Mouse (Mus musculus): Measurements from ENCODE around the gene Tuba4a.
"Not testable (repeated sequence)": the region's sequence is repeated elsewhere in the genome, so short reads cannot be mapped to it uniquely, and the experiment has no call there.

The Tuba4a gene

GRCm38 (mm10) chr1:75234606-75235005 lies 14.9 kb upstream of the Tuba4a start:
- peak; percentile 83 for DNase-seq

DNA sequence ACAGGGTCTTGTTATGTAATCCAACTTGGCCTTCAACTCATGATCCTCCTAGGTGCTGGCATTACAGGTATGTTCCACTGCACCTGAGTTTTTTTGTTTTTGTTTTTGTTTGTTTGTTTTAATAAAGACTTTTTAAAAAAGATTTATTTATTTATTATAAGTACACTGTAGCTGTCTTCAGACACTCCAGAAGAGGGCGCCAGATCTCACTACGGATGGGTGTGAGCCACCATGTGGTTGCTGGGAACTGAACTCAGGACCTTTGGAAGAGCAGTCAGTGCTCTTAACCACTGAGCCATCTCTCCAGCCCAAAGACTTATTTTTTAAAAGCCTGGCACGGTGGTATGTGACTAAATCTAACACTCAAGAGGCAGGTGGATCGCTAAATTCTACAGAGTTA lies 12.8 kb upstream of the Tuba4a start:
- DNase-seq, result not testable (repeated sequence)

DNA sequence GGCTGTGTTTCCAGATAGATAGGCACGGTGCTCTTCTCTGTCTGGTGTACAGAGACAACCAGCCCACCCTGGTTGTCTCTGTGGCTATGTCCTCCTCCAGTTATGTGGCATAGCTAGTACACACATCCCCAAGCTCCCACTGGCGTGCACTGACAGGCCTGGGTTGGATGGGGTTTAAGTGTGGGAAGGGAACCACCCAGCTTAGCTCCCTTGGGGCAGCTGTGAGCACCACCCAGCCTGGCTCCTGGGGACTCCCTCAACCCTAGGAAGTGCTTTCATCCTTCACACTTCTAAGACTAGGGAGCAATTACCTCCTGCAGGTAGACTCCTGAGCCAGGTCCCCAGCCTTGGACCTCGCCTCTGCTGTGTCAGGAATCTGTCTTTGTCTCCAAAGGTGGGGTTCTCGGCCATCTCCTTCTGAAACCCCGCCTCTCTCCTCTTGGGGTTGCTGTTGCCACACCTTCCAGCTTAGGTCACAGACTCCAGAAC lies 12.0 kb upstream of the Tuba4a start, which contains the start of gene A630095N17Rik:
Gene A630095N17Rik, minus strand, starts transcription at position 439 of the 489 bp plus-strand sequence.
- DNase-seq, result no peak

GRCm38 (mm10) chr1:75231224-75231623 lies 11.6 kb upstream of the Tuba4a start:
- DNase-seq, result no peak

- no peak for DNase-seq
These were observed 10.8 kb upstream of the Tuba4a start for GRCm38 (mm10) chr1:75230335-75230994.

DNA sequence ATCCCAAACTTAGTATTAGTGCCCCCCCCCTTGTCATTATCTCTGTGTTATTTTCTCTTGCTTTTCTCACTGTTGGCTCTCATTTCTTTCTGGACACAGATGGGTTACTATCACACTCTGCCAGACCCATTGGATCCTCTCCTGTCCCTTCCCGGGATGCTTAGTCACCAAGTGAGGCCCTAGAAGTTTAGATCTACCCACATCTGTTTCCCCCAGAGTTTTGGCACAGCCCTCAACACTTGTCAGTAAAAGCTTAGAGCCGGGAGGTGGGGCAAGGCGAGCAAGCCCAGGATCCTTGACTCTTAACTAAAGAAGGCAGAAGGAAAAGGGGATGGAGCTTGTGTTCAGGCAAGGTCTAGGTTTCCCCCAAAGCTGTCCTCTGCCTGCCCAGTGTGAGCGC lies 9.5 kb upstream of the Tuba4a start:
- DNase-seq, result no peak

GRCm38 (mm10) chr1:75227653-75228052 lies 8.0 kb upstream of the Tuba4a start:
- no peak for DNase-seq

GRCm38 (mm10) chr1:75226138-75226537 lies 6.5 kb upstream of the Tuba4a start:
- no peak for DNase-seq

- DNase-seq, result no peak
These were observed 5.8 kb upstream of the Tuba4a start for GRCm38 (mm10) chr1:75225473-75225872.

- no peak for DNase-seq
These were observed 3.9 kb upstream of the Tuba4a start for GRCm38 (mm10) chr1:75223532-75223931.

GRCm38 (mm10) chr1:75222926-75223325 lies 3.3 kb upstream of the Tuba4a start:
- DNase-seq, result no peak

GRCm38 (mm10) chr1:75221538-75221937 lies 1.9 kb upstream of the Tuba4a start:
- DNase-seq, result no peak

DNA sequence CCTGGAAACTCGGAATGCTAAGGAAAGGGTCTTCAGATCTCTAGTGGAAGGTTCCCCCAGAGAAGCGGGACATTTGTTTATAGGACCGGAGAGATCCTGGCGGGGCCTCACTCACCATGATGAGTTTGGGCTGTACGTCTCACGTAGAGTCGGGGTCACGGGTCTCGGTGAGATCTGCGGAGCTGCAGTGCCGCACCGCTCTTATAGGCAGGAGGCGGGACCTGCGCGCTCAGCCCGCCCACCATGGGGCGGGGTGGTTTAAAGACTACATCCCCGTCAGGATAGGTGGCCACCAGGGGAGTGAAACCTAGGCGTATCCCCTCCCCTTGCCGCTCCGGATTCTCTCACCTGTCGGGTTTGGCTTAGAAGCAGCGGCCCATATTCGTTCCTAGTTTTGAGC lies 587 bp downstream of the Tuba4a start:
- DNase-seq, result peak; percentile 94

DNA sequence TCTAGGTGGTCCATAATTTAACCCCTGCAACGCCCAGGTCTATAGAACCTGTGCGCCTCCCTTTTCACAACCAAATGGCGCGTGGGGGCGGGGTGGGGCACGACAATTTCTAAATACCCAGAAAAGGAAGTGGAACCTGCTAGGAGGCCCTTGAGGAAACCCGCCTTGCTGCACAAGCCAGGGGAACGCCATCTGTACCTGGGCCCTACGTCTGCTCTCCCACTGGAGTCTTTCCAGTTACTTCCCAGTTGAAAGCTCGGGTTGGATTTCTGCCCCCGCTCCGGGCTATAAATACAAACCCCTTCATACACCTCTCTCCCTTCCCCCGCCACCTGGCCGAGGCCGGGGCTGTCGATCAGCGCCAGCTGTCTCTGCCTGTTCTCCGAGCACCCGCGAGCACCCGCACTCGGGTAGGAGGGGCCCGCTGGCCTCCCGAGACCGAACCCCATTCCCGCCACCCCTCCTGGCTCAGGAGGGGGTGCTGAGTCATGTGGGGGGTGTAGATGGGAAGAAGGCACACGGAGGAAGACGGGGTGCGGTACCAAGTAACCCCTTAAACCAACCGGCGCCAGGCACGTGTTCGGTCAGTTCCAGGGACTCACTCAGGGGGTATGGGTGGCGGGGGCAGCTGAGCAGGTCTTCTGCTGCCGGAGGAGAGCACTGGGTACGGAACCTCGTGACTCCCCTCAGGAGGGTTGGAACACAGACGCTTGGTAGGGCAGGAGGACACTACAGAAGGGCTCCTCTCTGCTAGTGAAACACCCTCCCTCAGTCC lies 1.3 kb downstream of the Tuba4a start:
- DNase-seq, result peak; percentile 82

- DNase-seq, result peak; percentile 54
These were observed 1.8 kb downstream of the Tuba4a start for GRCm38 (mm10) chr1:75217893-75218226.

GRCm38 (mm10) chr1:75216797-75217585 lies 2.7 kb downstream of the Tuba4a start:
- no peak for DNase-seq

DNA sequence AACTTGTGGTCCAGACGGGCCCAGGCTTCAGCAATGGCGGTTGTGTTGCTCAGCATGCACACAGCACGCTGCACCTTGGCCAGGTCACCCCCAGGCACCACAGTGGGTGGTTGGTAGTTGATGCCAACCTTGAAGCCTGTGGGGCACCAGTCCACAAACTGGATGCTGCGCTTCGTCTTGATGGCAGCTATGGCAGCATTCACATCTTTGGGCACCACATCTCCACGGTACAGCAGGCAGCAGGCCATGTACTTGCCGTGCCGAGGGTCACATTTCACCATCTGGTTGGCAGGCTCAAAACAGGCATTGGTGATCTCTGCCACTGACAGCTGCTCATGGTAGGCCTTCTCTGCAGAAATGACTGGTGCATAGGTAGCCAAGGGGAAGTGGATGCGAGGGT lies 3.9 kb downstream of the Tuba4a start:
- DNase-seq, result no peak

DNA sequence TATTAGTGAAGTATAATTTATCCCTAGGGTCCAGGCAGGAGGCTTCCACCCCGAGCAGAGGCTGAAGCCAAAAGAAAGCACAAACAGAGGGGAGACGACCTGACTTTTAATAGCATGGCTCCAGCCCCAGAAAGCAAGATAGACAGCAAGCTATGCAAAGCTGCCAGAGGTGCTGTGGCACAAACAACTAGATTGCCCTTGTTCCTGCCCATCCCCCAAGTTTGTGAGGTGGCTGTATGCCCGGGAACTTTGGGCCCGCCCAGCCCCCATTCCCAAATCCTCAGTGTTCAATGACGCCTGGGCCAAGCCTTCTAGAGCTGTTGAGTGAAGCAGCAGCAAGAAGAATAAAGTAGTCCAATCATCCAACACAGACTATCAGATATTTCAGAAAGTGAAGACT lies 4.8 kb downstream of the Tuba4a start:
- DNase-seq, result peak; percentile 59

DNA sequence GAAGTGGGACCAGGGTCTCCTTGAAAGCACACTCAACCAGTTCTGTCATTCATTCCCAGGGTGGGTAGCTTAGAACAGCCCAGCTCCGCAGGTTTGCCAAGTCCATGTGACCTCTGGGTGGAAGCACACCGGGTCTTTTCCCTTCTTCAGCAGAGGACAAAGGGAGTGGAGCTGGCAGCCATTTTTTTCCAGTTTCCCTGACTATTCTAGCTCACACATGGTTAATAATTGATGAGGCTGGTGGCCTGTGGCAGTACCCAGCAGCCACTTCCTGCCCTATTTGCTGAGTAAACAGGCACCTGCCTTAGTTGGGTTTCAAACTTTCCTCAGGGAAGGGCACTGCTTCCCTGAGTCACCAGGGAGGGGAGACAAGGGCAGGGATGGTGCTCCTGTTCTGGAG lies 5.2 kb downstream of the Tuba4a start:
- DNase-seq, result no peak

- no peak for DNase-seq
These were observed 6.6 kb downstream of the Tuba4a start for GRCm38 (mm10) chr1:75213096-75213495.

DNA sequence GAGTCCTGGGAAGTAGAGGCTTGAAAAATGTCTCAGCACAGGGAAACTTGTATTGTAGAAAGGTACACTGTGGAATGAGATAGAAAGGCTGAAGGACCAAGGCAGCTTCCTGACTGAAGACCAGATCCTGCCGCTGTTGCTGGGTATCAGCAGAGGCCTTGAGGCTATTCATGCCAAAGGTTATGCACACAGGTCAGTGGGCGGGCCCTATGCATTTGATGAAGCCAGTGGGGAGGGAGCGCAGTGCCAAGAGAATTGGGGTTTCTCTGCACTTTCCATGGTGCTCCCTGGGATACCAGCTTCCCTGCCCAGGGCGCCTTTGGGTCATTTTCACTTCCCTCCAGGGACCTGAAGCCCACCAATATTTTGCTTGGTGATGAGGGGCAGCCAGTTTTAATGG lies 7.1 kb downstream of the Tuba4a start:
- DNase-seq, result no peak

GRCm38 (mm10) chr1:75211141-75211708 lies 8.4 kb downstream of the Tuba4a start:
- no peak for DNase-seq

Measured in right cerebral cortex, adult 18-20 months (tissue).